Comparison of ENCODE assay signal across 26 mouse cellular contexts in genomic region chr4:73950375-73950896, GRCm38 (mm10). TPM values are rescaled to one million over a fixed set of nuclear protein-coding genes. Genes with fewer than 3 reads are reported as not detected.
A peak's percentile ranks its signal among the peaks of the same experiment; 100 is the strongest.
DNase-seq lines count a peak whose midpoint lies in the region; ATAC-seq and TF ChIP-seq lines count a peak whose summit lies in the region.
"Had no signal": no experiment of that assay in that cellular context is flagged by ENCODE, and none has a peak within 500 bp of the region (broad histone marks: within the 10 kb centered on the region; RNA-seq: fewer than 3 reads in every experiment).

TSS of gene 2310002L09Rik (minus strand) at chr4:73950846.

- H3K4me1 ChIP-seq in lung, postnatal 0 days (ENCODE audit: insufficient read depth, low read depth, low read length): no peaks in the 10 kb centered on the region
- H3K4me1 ChIP-seq: forebrain, embryonic 15.5 days; hindbrain, embryonic 12.5 days; liver, embryonic 13.5 days; megakaryocyte, embryonic 14.5 days; midbrain, embryonic 13.5 days; stomach, embryonic 15.5 days had no signal

- no peaks in the 10 kb centered on the region for H3K36me3 ChIP-seq in lung, postnatal 0 days (ENCODE audit: insufficient read depth, low read length)
- H3K36me3 ChIP-seq: forebrain, embryonic 15.5 days; hindbrain, embryonic 12.5 days; liver, embryonic 13.5 days; midbrain, embryonic 13.5 days; stomach, embryonic 15.5 days had no signal

- TF ChIP-seq EP300 in lung, postnatal 0 days (IDR thresholded peaks at IDR 0.05): no peak

- H3K27me3 ChIP-seq in lung, postnatal 0 days (replicated peaks; ENCODE audit: insufficient read depth, low read length): no peaks in the 10 kb centered on the region
- H3K27me3 ChIP-seq: forebrain, embryonic 15.5 days; hindbrain, embryonic 12.5 days; liver, embryonic 13.5 days; megakaryocyte, embryonic 14.5 days; midbrain, embryonic 13.5 days; stomach, embryonic 15.5 days had no signal

- TF ChIP-seq CTCF in lung, postnatal 0 days (IDR thresholded peaks at IDR 0.05): no peak

- peak; percentile 86 for DNase-seq in heart, adult 11 months
- no peak for DNase-seq in heart, postnatal 10 days
- peak; percentile 1 for DNase-seq in lung, postnatal 0 days (ENCODE audit: low spot score)
- no peak for DNase-seq in lung, postnatal 36 days
- DNase-seq in gastrocnemius, postnatal 4 days (ENCODE audit: low spot score in 2 of 2): no peak
- DNase-seq in ovary, postnatal 10 days (ENCODE audit: low spot score): no peak
- no peak for DNase-seq in kidney, adult 8-10 months
- DNase-seq: adrenal gland, adult 8-10 months; cerebellum, adult 2 months; cerebellum, postnatal 36 days; embryo, embryonic 11 days; kidney, postnatal 4 days; liver, embryonic 13.5 days; lung, adult 2 months; retina, postnatal 1 day; thymus, postnatal 25 days had no signal

- no peak within 1 kb of the TSS for H3K4me2 ChIP-seq in lung, postnatal 0 days (replicated peaks; ENCODE audit: low read depth, low read length)
- H3K4me2 ChIP-seq: forebrain, embryonic 15.5 days; hindbrain, embryonic 12.5 days; liver, embryonic 13.5 days; midbrain, embryonic 13.5 days; stomach, embryonic 15.5 days had no signal

- intact Hi-C loops in heart, postnatal 10 days (cut with DNase I): no loop called here

- H3K27ac ChIP-seq in lung, postnatal 0 days (ENCODE audit: low read length): no peak within 1 kb of the TSS
- H3K27ac ChIP-seq: forebrain, embryonic 15.5 days; hindbrain, embryonic 12.5 days; liver, embryonic 13.5 days; midbrain, embryonic 13.5 days; stomach, embryonic 15.5 days had no signal

- ATAC-seq in lung, postnatal 0 days: no peak
- ATAC-seq: activated CD4-positive, CD25-positive, alpha-beta regulatory T cell, adult 4 months; forebrain, embryonic 15.5 days; intestine, postnatal 0 days; midbrain, embryonic 13.5 days had no signal

- H3K9ac ChIP-seq in lung, postnatal 0 days (replicated peaks; ENCODE audit: low read depth): no peak within 1 kb of the TSS
- H3K9ac ChIP-seq: forebrain, embryonic 15.5 days; hindbrain, embryonic 12.5 days; liver, embryonic 13.5 days; midbrain, embryonic 13.5 days; stomach, embryonic 15.5 days had no signal

- H3K9me3 ChIP-seq in lung, postnatal 0 days (ENCODE audit: low read length): no peaks in the 10 kb centered on the region
- H3K9me3 ChIP-seq: forebrain, embryonic 15.5 days; hindbrain, embryonic 12.5 days; liver, embryonic 13.5 days; megakaryocyte, embryonic 14.5 days; midbrain, embryonic 13.5 days; stomach, embryonic 15.5 days had no signal

- H3K4me3 ChIP-seq in lung, postnatal 0 days (ENCODE audit: low read depth, low read length): no peak within 1 kb of the TSS
- H3K4me3 ChIP-seq: forebrain, embryonic 15.5 days; hindbrain, embryonic 12.5 days; liver, embryonic 13.5 days; megakaryocyte, embryonic 14.5 days; midbrain, embryonic 13.5 days; stomach, embryonic 15.5 days had no signal

- 78% methylated on average over 8 of the region's 8 CpGs for WGBS in lung, postnatal 0 days

RNA-seq across cellular contexts. Expression of gene 2310002L09Rik, which starts in this region (rescaled TPM):
- 1 to 10 TPM; 1.3 to 1.7 TPM for total RNA-seq in heart, postnatal 10 days (2021)
- not detected in 2 replicates for polyA plus RNA-seq in lung, postnatal 0 days (2015; fragmentation: Nextera tagmentation; extraction: Ambion mirVana)
- 10 to 100 TPM; 22.9 to 25.2 TPM for total RNA-seq in gastrocnemius, postnatal 4 days (2021)
- total RNA-seq: adrenal gland, adult 8-10 months; left cerebral cortex, adult 18-20 months; left cerebral cortex, postnatal 36 days; monocyte, adult 5-6 weeks had no signal
- polyA plus RNA-seq: activated CD4-positive, CD25-positive, alpha-beta regulatory T cell, adult 4 months; cerebellum, adult 2 months; forebrain, embryonic 15.5 days; intestine, postnatal 0 days; midbrain, embryonic 13.5 days had no signal

Comparison
In these comparisons a context has a peak if more than half of its experiments do, and no peak if none do; other contexts are left out.
1. RNA of gene 2310002L09Rik (total RNA-seq): 22.9 to 25.2 TPM in gastrocnemius, postnatal 4 days; 1.3 to 1.7 TPM in heart, postnatal 10 days; every median in the first group is over 4 times any median in the second.
2. Peak in DNase-seq in lung, postnatal 0 days; RNA of the gene not detected or under 1 TPM.